Mouse (Mus musculus) cerebellum, adult (tissue): ENCODE data around the gene Eif4a3.
A peak's percentile ranks its signal among the peaks of the same experiment; 100 is the strongest.
"Not testable (repeated sequence)": the region's sequence is repeated elsewhere in the genome, so short reads cannot be mapped to it uniquely, and the experiment has no call there.

Experiments
- ATAC-seq: cut with Nextera tagmentation; 2 replicates; pipeline ENCODE4 v1.9.2; 2017; ENCODE audit warnings: mild to moderate bottlenecking, moderate library complexity, mixed read lengths; ENCODE audit not compliant: insufficient number of reproducible peaks, low FRiP score, low TSS enrichment

Eif4a3 gene

GRCm38 (mm10) chr11:119300246-119300935, 502 bp upstream of the Eif4a3 start:
- ATAC-seq: no peak

- no peak for ATAC-seq
Measured at GRCm38 (mm10) chr11:119298917-119299316, 972 bp downstream of the Eif4a3 start.

DNA sequence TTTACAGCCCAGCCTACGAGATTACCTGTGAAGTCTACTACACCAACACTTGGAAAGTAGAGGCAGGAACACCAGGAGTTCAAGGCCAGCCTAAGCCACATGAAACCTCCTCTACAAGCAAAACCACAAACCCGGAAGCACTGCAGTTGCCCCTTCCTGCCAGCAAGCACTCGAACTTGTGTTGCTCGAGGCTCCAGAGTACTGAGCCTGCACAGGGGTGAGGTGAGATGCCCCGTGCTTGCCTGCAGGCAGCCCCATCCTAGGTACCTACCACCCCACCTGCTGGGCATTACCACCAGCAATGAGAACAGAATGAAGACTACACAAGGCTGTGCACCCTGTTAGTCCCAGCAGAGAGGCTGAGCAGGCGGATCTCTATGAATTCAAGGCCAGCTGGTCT, 1.9 kb downstream of the Eif4a3 start:
- ATAC-seq: no peak

- ATAC-seq: not testable (repeated sequence)
Measured at GRCm38 (mm10) chr11:119292861-119293260, 7.0 kb downstream of the Eif4a3 start.

DNA sequence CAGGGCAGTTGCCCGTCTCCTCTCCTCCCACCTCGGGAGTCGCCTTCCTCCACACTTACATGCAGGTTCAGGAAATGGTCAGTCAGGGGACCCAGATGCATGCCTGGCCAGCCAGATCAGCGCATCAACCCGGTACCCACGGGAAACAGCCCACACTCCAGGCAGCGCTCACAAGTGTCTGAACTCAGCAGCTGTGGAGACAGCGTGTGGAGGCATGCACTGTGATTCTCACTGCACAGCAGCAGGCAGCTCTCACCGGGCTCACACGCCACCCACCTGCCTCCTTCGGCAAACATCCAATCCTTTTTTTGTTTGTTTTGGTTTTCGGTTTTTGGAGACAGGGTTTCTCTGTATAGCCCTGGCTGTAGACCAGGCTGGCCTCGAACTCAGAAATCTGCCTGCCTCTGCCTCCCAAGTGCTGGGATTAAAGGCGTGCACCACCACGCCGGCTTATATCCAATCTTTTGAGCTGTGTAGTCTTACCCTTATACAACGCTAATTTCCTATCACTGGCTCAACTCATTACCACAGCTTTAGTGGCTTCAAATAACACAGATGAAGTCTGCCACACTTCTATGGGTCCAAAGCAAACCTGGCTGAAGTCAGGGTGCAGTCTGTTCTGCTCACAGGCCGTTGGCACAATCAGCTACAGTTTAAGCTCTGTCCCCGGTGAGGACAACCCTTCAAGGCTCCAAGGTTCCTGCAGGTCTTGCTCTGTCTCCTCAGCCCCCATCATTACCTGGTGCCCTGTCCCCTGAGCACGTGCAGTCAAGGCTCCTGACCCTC, 12.5 kb downstream of the Eif4a3 start:
- no peak for ATAC-seq

- ATAC-seq: no peak
Measured at GRCm38 (mm10) chr11:119285791-119286527, 13.9 kb downstream of the Eif4a3 start.

GRCm38 (mm10) chr11:119281030-119281429, 18.9 kb downstream of the Eif4a3 start:
- ATAC-seq: no peak

GRCm38 (mm10) chr11:119273186-119273930, 26.5 kb downstream of the Eif4a3 start:
- ATAC-seq: no peak

- ATAC-seq: not testable (repeated sequence)
Measured at GRCm38 (mm10) chr11:119272492-119272891, 27.4 kb downstream of the Eif4a3 start.

- ATAC-seq: no peak
Measured at GRCm38 (mm10) chr11:119268557-119269195, 31.2 kb downstream of the Eif4a3 start.

- ATAC-seq: peak; percentile 81; the same call in 1 of the 2 replicates
Measured at GRCm38 (mm10) chr11:119267768-119268556, 31.9 kb downstream of the Eif4a3 start, which contains the start of gene Gaa. Gene Gaa (plus strand): TSS chr11:119267887.

GRCm38 (mm10) chr11:119267241-119267674, 32.6 kb downstream of the Eif4a3 start:
- ATAC-seq: peak; percentile 51; the same call in 1 of the 2 replicates

DNA sequence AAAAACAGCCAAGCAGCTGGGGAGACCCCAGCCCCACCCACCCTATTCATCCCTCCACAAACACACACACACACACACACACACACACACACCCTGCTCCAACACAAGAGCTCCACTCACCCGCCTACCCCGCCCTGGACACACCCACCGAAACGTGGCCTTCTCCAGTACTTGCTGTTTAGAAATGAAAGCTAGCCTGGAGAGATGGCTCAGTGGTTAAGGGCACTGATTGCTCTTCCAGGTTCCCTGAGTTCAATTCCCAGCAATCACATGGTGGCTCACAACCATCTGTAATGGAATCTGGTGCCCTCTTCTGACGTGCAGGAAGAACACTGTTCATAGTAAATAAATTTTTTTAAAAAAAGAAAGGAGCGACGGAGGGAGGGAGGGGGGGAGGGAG, 34.1 kb downstream of the Eif4a3 start:
- no peak for ATAC-seq

DNA sequence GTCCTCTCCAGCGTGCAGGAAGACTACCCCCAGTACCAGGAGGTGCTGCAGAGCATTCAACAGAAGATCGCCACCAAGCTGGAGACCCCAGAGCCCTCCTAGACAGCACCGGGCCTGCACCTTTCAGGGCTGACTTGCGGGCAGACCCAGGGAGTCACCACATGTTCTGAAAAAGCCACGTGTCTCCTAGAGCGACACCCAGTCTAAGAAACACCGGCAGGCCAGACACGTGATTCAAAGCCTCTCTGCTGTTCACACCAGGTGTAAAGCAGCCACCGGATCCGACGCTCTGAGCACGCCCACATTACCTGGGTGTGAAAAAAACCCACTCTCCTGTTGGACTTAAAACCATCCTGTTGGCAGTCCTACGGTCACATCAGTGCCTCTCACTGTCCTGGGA, 35.5 kb downstream of the Eif4a3 start:
- ATAC-seq: no peak

GRCm38 (mm10) chr11:119259977-119260376, 39.9 kb downstream of the Eif4a3 start:
- ATAC-seq: 0 out of 2 replicates have a peak, but pooled peaks have one; percentile 23

DNA sequence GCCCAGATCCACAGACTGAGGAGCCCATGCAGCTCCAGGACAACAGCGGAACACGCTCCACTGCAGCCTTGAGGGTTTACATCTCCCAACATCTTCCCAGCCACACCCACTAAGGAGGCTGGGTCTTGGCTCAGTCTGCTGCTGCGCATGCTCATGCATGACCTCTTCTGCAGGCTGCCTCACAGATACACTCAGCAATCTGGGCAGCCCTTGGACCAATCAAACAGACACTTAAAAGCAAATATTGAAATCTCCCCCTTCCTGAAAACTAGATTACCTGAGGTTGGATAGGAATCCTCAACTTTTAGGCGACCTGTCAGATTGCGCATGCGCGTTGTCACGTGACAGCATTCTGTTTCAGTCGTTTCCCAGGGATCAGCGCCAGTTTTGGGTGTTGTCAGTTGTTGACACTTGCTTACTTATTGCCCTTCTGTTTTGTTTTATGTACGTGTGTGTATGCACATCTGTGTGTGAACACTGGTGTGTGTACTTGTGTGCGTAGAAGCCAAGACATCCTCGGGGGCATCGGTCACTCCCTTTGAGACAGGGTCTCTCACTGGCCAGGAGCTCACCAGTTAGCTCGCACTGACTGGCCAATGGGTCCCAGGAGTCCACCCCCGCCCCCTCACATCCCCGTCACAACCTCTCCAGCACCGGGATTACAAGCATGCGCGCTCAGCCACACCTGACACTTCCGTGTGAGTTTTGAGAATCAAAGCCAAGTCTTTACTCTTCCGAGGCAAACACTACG, 41.1 kb downstream of the Eif4a3 start:
- no peak for ATAC-seq

- ATAC-seq: no peak
Measured at GRCm38 (mm10) chr11:119258216-119258571, 41.7 kb downstream of the Eif4a3 start.

- not testable (repeated sequence) for ATAC-seq
Measured at GRCm38 (mm10) chr11:119256557-119256956, 43.3 kb downstream of the Eif4a3 start.
